Mouse (Mus musculus): ENCODE measurements at regions not wholly inside any gene's neighbourhood (a gene's known extent, or its start where the extent isn't known, plus 50 kb on each side); places are given as distances from the start of the nearest gene placed in this dataset.

- no peak for DNase-seq (ENCODE audit: low spot score in 2 of 2)
Observed at GRCm38 (mm10) chr15:62500522-62500921, 1344.5 kb downstream of the Gsdmc2 start.

- DNase-seq (ENCODE audit: low spot score in 2 of 2) = no peak
Observed at GRCm38 (mm10) chr15:62496193-62496592, 1348.8 kb downstream of the Gsdmc2 start.

DNA sequence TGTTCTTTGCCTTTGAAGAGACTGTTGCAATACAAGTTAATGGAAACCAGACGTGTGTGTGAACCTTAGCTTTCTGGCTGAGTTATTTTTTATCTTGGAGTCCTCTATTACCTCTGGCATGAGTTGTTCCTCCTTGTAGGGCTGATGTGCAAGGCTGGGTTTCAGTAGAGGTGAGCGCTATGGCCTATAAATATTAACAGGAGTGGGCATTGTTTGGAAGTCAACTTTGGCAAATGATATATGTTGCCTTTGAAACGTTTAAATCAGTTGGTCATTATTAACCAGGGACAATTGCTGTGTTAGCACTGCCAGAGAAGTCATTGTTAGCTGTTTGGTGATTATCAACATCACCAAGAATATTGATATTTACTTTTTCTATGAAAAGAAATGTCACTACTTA, 1352.6 kb downstream of the Gsdmc2 start:
- DNase-seq (ENCODE audit: low spot score in 2 of 2) = no peak

DNA sequence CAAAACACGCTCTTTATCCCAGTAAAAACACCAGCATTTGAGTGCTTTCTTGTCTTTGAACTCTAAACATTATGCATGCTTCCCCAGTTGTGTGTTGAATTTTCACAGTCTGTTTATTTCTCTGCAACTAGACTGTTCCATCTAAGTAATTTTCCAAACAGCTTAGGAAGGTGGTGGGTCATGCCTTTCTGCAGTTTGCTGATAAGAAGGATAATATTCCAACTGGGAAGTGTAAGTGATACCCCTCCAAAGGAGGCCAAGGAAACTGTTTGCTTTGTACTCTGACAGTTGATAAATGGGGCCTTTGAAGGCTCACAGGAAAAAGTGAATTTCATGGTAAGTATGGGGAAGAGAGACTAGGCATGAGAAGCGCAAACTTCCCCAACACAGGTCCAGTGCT, 1354.4 kb downstream of the Gsdmc2 start:
- DNase-seq (ENCODE audit: low spot score in 2 of 2) = no peak

DNA sequence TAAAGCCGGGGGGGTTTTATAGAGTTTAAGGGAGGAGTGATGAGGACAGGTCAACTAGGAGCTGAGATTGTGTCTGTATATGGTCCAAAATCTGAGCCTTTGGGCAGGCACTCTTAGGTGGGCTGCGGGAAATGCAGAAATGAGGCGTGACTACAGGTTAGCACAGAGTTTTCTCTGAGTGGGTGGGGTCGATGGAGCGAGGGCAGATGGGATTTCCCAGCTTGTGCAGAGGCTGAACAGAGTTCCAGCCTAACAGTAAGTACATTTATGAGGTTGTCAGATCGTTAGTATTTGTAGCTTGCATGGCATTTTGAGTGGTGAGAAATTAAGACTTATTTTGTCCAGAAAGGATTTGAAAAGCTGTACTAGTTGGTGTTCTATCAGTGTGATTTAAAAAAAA, 1358.4 kb downstream of the Gsdmc2 start:
- no peak for DNase-seq (ENCODE audit: low spot score in 2 of 2)

DNA sequence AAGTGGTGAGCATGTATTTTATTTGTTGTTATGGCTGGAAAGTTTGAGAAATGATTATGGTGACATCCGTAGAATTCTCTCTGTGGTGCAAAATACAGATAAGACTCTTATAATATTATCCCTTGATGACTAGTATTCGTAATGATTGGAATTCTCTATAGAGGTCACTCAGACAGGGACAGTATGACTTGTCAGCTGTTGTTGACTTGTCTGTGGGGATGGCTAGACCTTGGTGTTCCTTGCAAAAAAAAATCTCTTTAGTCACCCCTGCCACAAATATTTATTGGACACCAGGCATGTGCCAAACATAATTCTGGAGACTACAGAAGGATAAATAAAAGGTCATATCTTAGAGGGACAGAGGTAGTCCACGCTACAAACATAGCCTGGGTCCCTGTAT, 1360.6 kb downstream of the Gsdmc2 start:
- no peak for DNase-seq (ENCODE audit: low spot score in 2 of 2)

DNA sequence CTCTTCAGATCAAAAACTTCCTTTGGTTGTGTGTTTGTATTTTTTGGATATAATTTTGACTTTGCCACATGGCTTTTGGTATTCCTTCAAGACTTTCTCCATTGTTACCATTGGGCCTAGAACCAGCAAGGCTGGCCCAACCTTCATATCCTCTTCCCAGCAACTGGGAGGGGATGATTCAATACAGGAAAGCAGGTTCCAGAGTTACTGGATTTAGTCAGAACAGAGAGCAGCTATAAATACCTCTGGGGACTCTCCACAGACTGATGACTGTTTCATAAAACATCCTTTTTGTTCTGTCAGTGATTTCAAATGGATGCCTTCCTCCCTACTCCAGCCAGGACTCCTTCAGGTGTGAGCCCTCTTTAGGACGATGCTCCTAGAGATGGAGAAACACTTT, 1361.4 kb downstream of the Gsdmc2 start:
- no peak for DNase-seq (ENCODE audit: low spot score in 2 of 2)

DNA sequence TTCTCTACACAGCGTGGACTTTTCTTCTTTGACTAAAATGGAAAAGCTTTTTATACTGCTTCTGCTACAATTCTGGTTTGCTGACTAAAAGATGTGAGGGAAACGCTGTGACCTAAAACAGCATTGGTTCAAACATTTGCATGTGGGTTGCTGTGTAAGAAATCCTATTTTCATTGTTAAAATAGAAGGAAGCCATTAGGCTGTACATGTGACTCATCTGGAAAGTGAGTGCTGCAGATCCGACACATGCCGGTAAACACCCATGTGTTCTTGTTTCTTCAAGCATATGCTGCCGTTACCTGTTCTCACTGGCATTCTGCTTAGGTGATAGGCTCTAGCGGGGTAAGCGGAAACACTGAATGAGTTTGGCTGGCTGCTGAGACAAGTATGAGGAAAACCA, 1362.6 kb downstream of the Gsdmc2 start:
- DNase-seq (ENCODE audit: low spot score in 2 of 2) = no peak

GRCm38 (mm10) chr15:62477779-62478178, 1367.2 kb downstream of the Gsdmc2 start:
- DNase-seq (ENCODE audit: low spot score in 2 of 2) = no peak

GRCm38 (mm10) chr15:62476452-62476851, 1368.5 kb downstream of the Gsdmc2 start:
- DNase-seq (ENCODE audit: low spot score in 2 of 2) = no peak

DNA sequence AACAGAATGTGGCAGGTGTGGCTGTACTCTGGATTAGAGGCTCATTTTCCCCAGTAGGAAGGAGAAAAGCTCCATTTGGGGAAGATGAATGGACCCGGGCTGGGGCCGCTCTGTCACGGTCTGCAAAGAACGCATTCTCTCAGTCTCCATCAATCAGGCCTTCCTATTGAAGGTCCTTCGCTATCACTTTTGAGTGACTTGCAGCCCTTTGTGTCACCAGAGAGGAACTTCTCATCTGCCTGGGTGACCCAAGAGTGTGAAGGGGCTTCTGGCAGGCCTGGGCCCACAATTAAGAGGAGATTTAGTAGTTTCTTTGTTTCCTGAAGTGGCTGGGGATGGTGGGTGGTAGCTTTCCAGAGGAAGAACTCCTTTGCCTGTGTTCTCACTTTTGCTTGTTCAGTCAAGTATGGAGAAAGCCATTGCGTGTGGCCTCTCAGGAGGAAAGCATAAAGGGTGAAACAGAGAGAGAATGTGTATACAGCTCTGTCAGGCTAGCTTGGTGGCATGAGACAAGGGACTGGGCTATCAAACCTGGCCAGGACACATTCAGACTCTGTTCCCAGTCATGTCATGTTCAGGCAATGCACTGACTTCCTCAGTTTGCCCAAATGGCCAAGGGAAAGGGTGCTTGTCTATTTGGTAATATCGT, 1374.2 kb downstream of the Gsdmc2 start:
- DNase-seq (ENCODE audit: low spot score in 2 of 2) = no peak

DNA sequence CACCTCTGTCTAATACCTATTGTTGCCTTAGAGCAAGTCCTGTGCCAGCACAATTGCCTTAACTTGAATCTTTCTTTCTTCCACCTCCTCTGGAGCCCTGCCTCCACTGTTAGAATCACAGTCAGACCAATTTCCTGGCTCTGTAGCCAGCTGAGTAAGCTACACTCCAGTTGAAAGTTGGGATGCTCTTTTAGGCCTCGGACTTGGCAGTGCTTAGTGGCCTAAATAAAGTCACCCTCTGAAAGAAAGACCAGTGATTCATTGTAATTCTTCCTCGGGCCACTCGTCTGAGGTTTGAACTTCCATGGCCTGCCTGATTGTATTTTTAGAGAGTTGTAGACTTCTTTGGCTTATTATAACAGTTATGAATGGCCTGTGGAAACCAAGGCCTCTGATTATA, 1376.9 kb downstream of the Gsdmc2 start:
- no peak for DNase-seq (ENCODE audit: low spot score in 2 of 2)

DNA sequence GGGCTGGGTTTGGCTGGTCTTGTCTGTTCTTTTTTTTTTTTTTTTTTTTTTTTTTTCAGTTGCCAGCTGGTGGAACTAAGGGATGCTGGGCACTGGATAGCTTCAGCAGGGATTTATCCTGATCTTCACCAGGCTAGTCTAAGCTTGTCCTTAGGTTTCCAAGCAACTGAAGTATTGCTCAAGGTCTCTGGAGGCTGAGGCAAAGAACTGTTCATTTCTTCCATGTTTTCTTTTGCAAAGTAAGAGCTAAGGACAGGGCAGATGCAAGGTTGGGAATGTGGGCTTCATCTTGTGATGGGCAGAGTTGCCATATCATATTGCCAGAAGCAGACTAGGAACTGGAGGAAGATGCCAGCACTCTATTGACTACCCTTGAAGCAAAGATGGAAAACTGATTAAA, 1378.1 kb downstream of the Gsdmc2 start:
- no peak for DNase-seq (ENCODE audit: low spot score in 2 of 2)

- DNase-seq (ENCODE audit: low spot score in 2 of 2) = no peak
Observed at GRCm38 (mm10) chr15:62465026-62465839, 1379.7 kb downstream of the Gsdmc2 start.

GRCm38 (mm10) chr15:62462698-62463097, 1382.3 kb downstream of the Gsdmc2 start:
- DNase-seq (ENCODE audit: low spot score in 2 of 2) = no peak

GRCm38 (mm10) chr15:62461398-62462051, 1383.5 kb downstream of the Gsdmc2 start:
- DNase-seq (ENCODE audit: low spot score in 2 of 2) = no peak

DNA sequence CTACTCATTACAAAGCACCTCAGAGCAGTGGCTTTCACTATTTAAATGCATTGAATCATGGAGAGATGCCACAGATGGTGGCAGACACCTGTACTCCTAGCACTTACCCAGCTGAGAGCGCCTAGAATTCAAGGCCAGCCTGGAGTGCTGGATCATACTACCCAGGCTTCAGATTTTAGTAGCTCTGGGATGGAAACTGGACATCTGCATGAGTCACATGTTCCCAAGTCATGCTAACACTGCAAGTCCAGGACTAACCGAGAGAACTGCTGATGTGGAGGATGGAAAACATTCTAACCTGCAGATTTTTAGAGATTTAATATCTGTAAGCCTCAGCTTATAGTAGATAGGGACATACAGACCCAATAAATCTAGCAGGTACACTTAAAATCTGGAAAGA, 1384.3 kb downstream of the Gsdmc2 start:
- DNase-seq (ENCODE audit: low spot score in 2 of 2) = no peak

GRCm38 (mm10) chr15:62460026-62460607, 1384.9 kb downstream of the Gsdmc2 start:
- DNase-seq (ENCODE audit: low spot score in 2 of 2) = no peak

- no peak for DNase-seq (ENCODE audit: low spot score in 2 of 2)
Observed at GRCm38 (mm10) chr15:62457990-62458389, 1387.0 kb downstream of the Gsdmc2 start.

- no peak for DNase-seq (ENCODE audit: low spot score in 2 of 2)
Observed at GRCm38 (mm10) chr15:62457051-62457664, 1387.8 kb downstream of the Gsdmc2 start.

- DNase-seq (ENCODE audit: low spot score in 2 of 2) = no peak
Observed at GRCm38 (mm10) chr15:62456020-62456419, 1389.0 kb downstream of the Gsdmc2 start.
